Mouse (Mus musculus) forebrain, embryonic 11.5 days (tissue): ENCODE measurements around the gene Rimkla. TPM values are rescaled to one million over a fixed set of nuclear protein-coding genes. Genes with fewer than 3 reads are reported as not detected.
"Not testable (repeated sequence)": the region's sequence is repeated elsewhere in the genome, so short reads cannot be mapped to it uniquely, and the experiment has no call there.

ENCODE experiments used
- ATAC-seq: fragments of 200-750 bp; cut with Nextera tagmentation; replicated peaks from 2 replicates; pipeline ENCODE4 v1.8.0; 2017; ENCODE audit warnings: moderate TSS enrichment; ENCODE audit not compliant: low FRiP score
- DNase-seq: peaks from one replicate; pipeline ENCODE4 v3.0.0-alpha.2; 2017; ENCODE audit warnings: low spot score
- H3K27ac ChIP-seq: fragments of 300-500 bp; sonication (generic); 2 replicates; pipeline ENCODE4 v1.5.1; 2014; ENCODE audit warnings: low read depth, low read length
- H3K27me3 ChIP-seq: fragments of 300-500 bp; sonication (generic); 2 replicates; pipeline ENCODE4 v1.6.1; 2014; ENCODE audit warnings: mild to moderate bottlenecking, low read length, mixed read lengths; ENCODE audit not compliant: control insufficient read depth, insufficient read depth
- H3K36me3 ChIP-seq: fragments of 300-500 bp; sonication (generic); 2 replicates; pipeline ENCODE4 v1.6.1; 2014; ENCODE audit warnings: mild to moderate bottlenecking, low read length, moderate library complexity, mixed read lengths; ENCODE audit not compliant: control insufficient read depth, insufficient read depth
- H3K4me1 ChIP-seq: fragments of 300-500 bp; sonication (generic); replicated peaks from 2 replicates; pipeline ENCODE4 v1.6.1; 2014; ENCODE audit warnings: low read length, mixed read lengths; ENCODE audit not compliant: control insufficient read depth, insufficient read depth
- H3K4me2 ChIP-seq: fragments of 300-500 bp; sonication (generic); 2 replicates; pipeline ENCODE4 v1.6.1; 2014; ENCODE audit warnings: low read depth, mild to moderate bottlenecking, low read length, moderate library complexity, mixed read lengths; ENCODE audit not compliant: severe bottlenecking
- H3K4me3 ChIP-seq: fragments of 300-500 bp; sonication (generic); 2 replicates; pipeline ENCODE4 v1.5.1; 2014; ENCODE audit warnings: low read depth, low read length
- H3K9ac ChIP-seq: fragments of 300-500 bp; sonication (generic); 2 replicates; pipeline ENCODE4 v1.6.1; 2014; ENCODE audit warnings: low read length
- H3K9me3 ChIP-seq: fragments of 300-500 bp; sonication (generic); 2 replicates; pipeline ENCODE4 v1.6.1; 2016; ENCODE audit warnings: low read length, mixed read lengths; ENCODE audit not compliant: control insufficient read depth
- WGBS: fragments of 180-500 bp; shearing (Covaris S2); extraction: QIAGEN DNeasy Blood & Tissue Kit; methylation state at CpG from one replicate; pipeline ENCODE4 v1.1.7; 2014; 5-methylcytosine and 5-hydroxymethylcytosine counted together
- polyA plus RNA-seq: library from polyadenylated mRNA; unstranded; fragments of >200 nt; fragmentation: Nextera tagmentation; extraction: Ambion mirVana; gene quantifications from 2 replicates; pipeline ENCODE4 v1.2.1, GENCODE M21; 2014

The Rimkla gene
- 5.2 and 5.6 TPM in 2 replicates for polyA plus RNA-seq

- WGBS = under 1% methylated on average over 70 of the region's 77 CpGs
- Histone ChIP-seq H3K27ac (no peak within 1 kb of the TSS), H3K27me3 (peaks cover 3% of the 10 kb centered on the region; the same call in 1 of the 2 replicates), H3K4me2 (peak within 1 kb of the TSS; percentile 92), H3K4me1 (peaks cover 5% of the 10 kb centered on the region), H3K9ac (peak within 1 kb of the TSS; percentile 64), H3K36me3 (no peaks in the 10 kb centered on the region), H3K9me3 (no peaks in the 10 kb centered on the region), H3K4me3 (peak within 1 kb of the TSS; percentile 54)
- ATAC-seq (peak; percentile 91), DNase-seq (peak; percentile 90)
These were observed at the start of gene Rimkla for GRCm38 (mm10) chr4:119492291-119492932. Gene Rimkla, minus strand, starts transcription at chr4:119492628.

GRCm38 (mm10) chr4:119540533-119540890 is 48.1 kb upstream of the Rimkla start:
- 9% methylated on average over 10 of the region's 10 CpGs for WGBS
- Histone ChIP-seq H3K9ac (peak overlapping the region; percentile 94), H3K27ac (no peak overlapping the region), H3K27me3 (no peaks in the 10 kb centered on the region), H3K9me3 (no peaks in the 10 kb centered on the region), H3K4me2 (peak overlapping the region; percentile 80), H3K4me3 (peak overlapping the region; percentile 93), H3K4me1 (peaks cover 4% of the 10 kb centered on the region; the same call in 1 of the 2 replicates), H3K36me3 (no peaks in the 10 kb centered on the region)
- DNase-seq (no peak), ATAC-seq (no peak)

GRCm38 (mm10) chr4:119539836-119540532 is 47.6 kb upstream of the Rimkla start:
- WGBS = under 1% methylated on average over 40 of the region's 76 CpGs
- peak overlapping the region; percentile 94 for H3K9ac ChIP-seq
- H3K9me3 ChIP-seq = no peaks in the 10 kb centered on the region
- H3K4me3 ChIP-seq = peak overlapping the region; percentile 93
- peaks cover 4% of the 10 kb centered on the region; the same call in 1 of the 2 replicates for H3K4me1 ChIP-seq
- DNase-seq = peak; percentile 80
- H3K27ac ChIP-seq = peak overlapping the region; percentile 96
- H3K27me3 ChIP-seq = no peaks in the 10 kb centered on the region
- no peaks in the 10 kb centered on the region for H3K36me3 ChIP-seq
- H3K4me2 ChIP-seq = peak overlapping the region; percentile 80
- ATAC-seq = peak; percentile 89

- peaks cover 4% of the 10 kb centered on the region; the same call in 1 of the 2 replicates for H3K4me1 ChIP-seq
- peak within 1 kb of the TSS; percentile 93 for H3K4me3 ChIP-seq
- ATAC-seq (peak; percentile 95), DNase-seq (peak; percentile 98)
- peak within 1 kb of the TSS; percentile 94 for H3K9ac ChIP-seq
- H3K27me3 ChIP-seq = no peaks in the 10 kb centered on the region
- H3K9me3 ChIP-seq = no peaks in the 10 kb centered on the region
- no peaks in the 10 kb centered on the region for H3K36me3 ChIP-seq
- WGBS = 1% methylated on average over 72 of the region's 85 CpGs
- H3K27ac ChIP-seq = peak within 1 kb of the TSS; percentile 96
- peak within 1 kb of the TSS; percentile 80 for H3K4me2 ChIP-seq
These were observed 46.8 kb upstream of the Rimkla start, which contains the start of gene Frg2f1 for GRCm38 (mm10) chr4:119539031-119539824. Gene Frg2f1, minus strand, starts transcription at chr4:119539529.

GRCm38 (mm10) chr4:119537436-119537835 is 45.0 kb upstream of the Rimkla start:
- Histone ChIP-seq H3K36me3 (no peaks in the 10 kb centered on the region), H3K9ac (no peak overlapping the region), H3K4me1 (peaks cover 4% of the 10 kb centered on the region; the same call in 1 of the 2 replicates), H3K27ac (no peak overlapping the region), H3K9me3 (no peaks in the 10 kb centered on the region), H3K27me3 (no peaks in the 10 kb centered on the region), H3K4me2 (no peak overlapping the region), H3K4me3 (no peak overlapping the region)
- DNase-seq (no peak), ATAC-seq (no peak)
- WGBS = 72% methylated on average over 4 of the region's 4 CpGs

- H3K9ac ChIP-seq, ATAC-seq, H3K4me2 ChIP-seq, DNase-seq, H3K27me3 ChIP-seq, H3K9me3 ChIP-seq, H3K27ac ChIP-seq, H3K4me1 ChIP-seq, H3K36me3 ChIP-seq, H3K4me3 ChIP-seq: not testable (repeated sequence)
- WGBS = 85% methylated on average over 4 of the region's 4 CpGs
These were observed 44.2 kb upstream of the Rimkla start, which contains the start of gene Foxj3 for GRCm38 (mm10) chr4:119536615-119537014. Gene Foxj3, plus strand, starts transcription at chr4:119537004.

- H3K9me3 ChIP-seq = no peaks in the 10 kb centered on the region
- no peaks in the 10 kb centered on the region; the same call in 1 of the 2 replicates for H3K4me1 ChIP-seq
- H3K9ac ChIP-seq = no peak overlapping the region
- ATAC-seq = no peak
- H3K27ac ChIP-seq = no peak overlapping the region
- H3K27me3 ChIP-seq = no peaks in the 10 kb centered on the region
- no peak overlapping the region for H3K4me3 ChIP-seq
- no peaks in the 10 kb centered on the region for H3K36me3 ChIP-seq
- no peak overlapping the region for H3K4me2 ChIP-seq
- WGBS = 60% methylated on average over 4 of the region's 4 CpGs
- DNase-seq = no peak
These were observed 42.7 kb upstream of the Rimkla start for GRCm38 (mm10) chr4:119535103-119535502.

GRCm38 (mm10) chr4:119531813-119532212 is 39.4 kb upstream of the Rimkla start:
- H3K36me3 ChIP-seq = no peaks in the 10 kb centered on the region
- ATAC-seq = no peak
- WGBS = 56% methylated on average over 2 of the region's 2 CpGs

More at GRCm38 (mm10) chr4:119531813-119532212, 39.4 kb upstream of the Rimkla start:
- Histone ChIP-seq H3K4me2 (no peak overlapping the region), H3K9ac (no peak overlapping the region), H3K27ac (no peak overlapping the region), H3K4me3 (no peak overlapping the region), H3K4me1 (no peaks in the 10 kb centered on the region), H3K27me3 (no peaks in the 10 kb centered on the region), H3K9me3 (no peaks in the 10 kb centered on the region)
- DNase-seq = no peak
